ENCODE assay signal across 10 mouse cellular contexts in the genomic region with DNA sequence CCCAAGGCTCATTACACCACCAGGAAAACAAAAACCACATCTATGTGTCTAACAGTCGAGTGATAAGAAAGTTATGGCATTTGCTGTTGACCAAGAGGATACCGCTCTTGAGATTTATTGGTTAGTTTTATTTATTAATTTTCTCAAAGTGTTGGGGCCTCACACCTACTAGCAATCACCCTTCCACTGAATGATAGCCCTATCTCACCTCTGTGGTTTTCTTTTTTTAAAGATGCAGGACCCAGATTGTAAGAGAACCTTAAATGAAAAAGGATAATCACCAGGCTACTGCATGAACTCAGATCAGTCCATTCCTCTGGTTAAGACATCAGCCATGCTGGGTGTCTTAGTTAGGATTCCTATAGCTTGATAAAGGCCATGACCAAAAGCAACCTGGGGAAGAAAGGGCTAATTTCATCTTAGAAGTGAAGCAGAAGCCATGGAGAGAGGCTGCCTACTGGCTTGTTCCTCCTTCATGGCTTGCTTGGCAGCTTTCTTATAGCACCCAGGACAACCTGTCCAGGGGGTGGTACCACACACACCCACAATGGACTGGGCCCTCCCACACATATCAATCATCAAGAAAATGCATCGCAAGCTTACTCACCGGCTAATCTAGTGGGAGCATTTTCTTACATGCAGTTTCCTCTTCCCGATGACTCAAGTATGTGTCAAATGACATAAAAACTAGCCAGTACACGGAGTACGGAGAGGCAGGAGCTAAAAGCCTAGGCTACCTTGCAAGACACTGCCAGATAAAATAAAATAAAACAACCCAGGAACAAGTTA. TPM values are rescaled to one million over a fixed set of nuclear protein-coding genes. Genes with fewer than 3 reads are reported as not detected.
DNase-seq lines count a peak whose midpoint lies in the region; ATAC-seq and TF ChIP-seq lines count a peak whose summit lies in the region.
"Had no signal": no experiment of that assay in that cellular context is flagged by ENCODE, and none has a peak within 500 bp of the region (broad histone marks: within the 10 kb centered on the region; RNA-seq: fewer than 3 reads in every experiment).

No protein-coding gene starts in this region.

- DNase-seq in heart, adult 2 months, result peak in 1 of 2 experiments; percentile 41
- DNase-seq in heart, postnatal 36 days, result no peak
- DNase-seq in 3134 (ENCODE audit: extremely low read depth, insufficient read length, low spot score), result peak; percentile 61
- peak; percentile 42 for DNase-seq in brain, adult 2 months (ENCODE audit: low read depth, low spot score)
- DNase-seq in limb, embryonic 14.5 days (ENCODE audit: low spot score), result peak; percentile 26
- no peak for DNase-seq in MN1 (ENCODE audit: low spot score)
- no peak for DNase-seq in cerebellum, postnatal 14 days
- DNase-seq: right cerebral cortex, postnatal 4 days had no signal

- peaks cover 48% of the 10 kb centered on the region for H3K4me1 ChIP-seq in heart, adult 2 months (ENCODE audit: control insufficient read depth, insufficient read depth, low read length)
- peaks cover 43% of the 10 kb centered on the region for H3K4me1 ChIP-seq in limb, embryonic 14.5 days (ENCODE audit: control insufficient read depth, insufficient read depth, low read length)

- ATAC-seq in limb, embryonic 14.5 days (ENCODE audit: low FRiP score, low read depth), result no peak
- ATAC-seq in monocyte, adult 5-6 weeks (replicated peaks; ENCODE audit: insufficient number of reproducible peaks, low FRiP score, low TSS enrichment, poor library complexity, severe bottlenecking), result no peak

- no peaks in the 10 kb centered on the region for H3K9me3 ChIP-seq in limb, embryonic 14.5 days (ENCODE audit: control insufficient read depth, low read length)
- H3K9me3 ChIP-seq: embryonic facial prominence, embryonic 15.5 days had no signal

- intact Hi-C loops in heart, adult 2 months (cut with DNase I), result loop anchor here (5.0 to 10.0 kb wide), 2 partner anchors 101 to 198 kb away; a partner anchor contains a TSS
- intact Hi-C loops in heart, postnatal 36 days (cut with DNase I), result no loop called here

- H3K4me2 ChIP-seq in limb, embryonic 14.5 days (replicated peaks; ENCODE audit: low read depth, low read length, severe bottlenecking), result no peak overlapping the region
- H3K4me2 ChIP-seq: embryonic facial prominence, embryonic 15.5 days had no signal

- peaks cover 48% of the 10 kb centered on the region for H3K36me3 ChIP-seq in heart, adult 2 months (ENCODE audit: control insufficient read depth, insufficient read depth, low read length)
- no peaks in the 10 kb centered on the region for H3K36me3 ChIP-seq in limb, embryonic 14.5 days (ENCODE audit: control insufficient read depth, insufficient read depth, low read length)
- H3K36me3 ChIP-seq: embryonic facial prominence, embryonic 15.5 days had no signal

- no peaks in the 10 kb centered on the region for H3K27me3 ChIP-seq in heart, adult 2 months (ENCODE audit: control insufficient read depth, insufficient read depth, low read length)
- H3K27me3 ChIP-seq in limb, embryonic 14.5 days (ENCODE audit: control insufficient read depth, insufficient read depth, low read length), result no peaks in the 10 kb centered on the region
- H3K27me3 ChIP-seq: embryonic facial prominence, embryonic 15.5 days had no signal

- no peak for TF ChIP-seq CTCF in heart, adult 2 months (IDR thresholded peaks at IDR 0.05)

- H3K9ac ChIP-seq in heart, adult 2 months (ENCODE audit: low read depth, low read length), result peak overlapping the region; percentile 2; the same call in 1 of the 2 replicates
- H3K9ac ChIP-seq in limb, embryonic 14.5 days (ENCODE audit: low read depth, low read length, severe bottlenecking), result no peak overlapping the region
- H3K9ac ChIP-seq: embryonic facial prominence, embryonic 15.5 days had no signal

- peak overlapping the region; percentile 81 for H3K27ac ChIP-seq in heart, adult 2 months
- H3K27ac ChIP-seq in limb, embryonic 14.5 days (replicated peaks; ENCODE audit: low read depth, low read length), result no peak overlapping the region

- 26% methylated on average over 7 of the region's 7 CpGs for WGBS in heart, adult 2 months
- WGBS in limb, embryonic 14.5 days, result 62% methylated on average over 7 of the region's 7 CpGs

- no peak for TF ChIP-seq EP300 in heart, adult 2 months (IDR thresholded peaks at IDR 0.05; ENCODE audit: insufficient read depth, low read depth, low read length)

- TF ChIP-seq POLR2A in heart, adult 2 months (IDR thresholded peaks at IDR 0.05; ENCODE audit: insufficient read depth, low read depth, low read length), result no peak
- TF ChIP-seq POLR2A in limb, embryonic 14.5 days (IDR thresholded peaks at IDR 0.05; ENCODE audit: borderline replicate concordance, extremely low read depth, insufficient read depth, insufficient read length), result no peak

- H3K79me2 ChIP-seq in heart, adult 2 months (replicated peaks; ENCODE audit: control insufficient read depth, insufficient read depth, low read length), result peaks cover 10% of the 10 kb centered on the region

- H3K4me3 ChIP-seq in heart, adult 2 months, result no peak overlapping the region
- no peak overlapping the region for H3K4me3 ChIP-seq in limb, embryonic 14.5 days (replicated peaks; ENCODE audit: low read length)
- H3K4me3 ChIP-seq: embryonic facial prominence, embryonic 15.5 days had no signal

RNA-seq across cellular contexts. Expression of a gene that starts 7.5 kb away (rescaled TPM):
- 10 to 100 TPM; 68.7 to 69.7 TPM for total RNA-seq in heart, adult 2 months (2021)
- polyA plus RNA-seq in heart, adult 2 months (2012; rRNA removed), result 42.6 and 57.4 TPM in 2 replicates
- total RNA-seq in heart, postnatal 36 days (2021), result 10 to 100 TPM; 62.1 to 69.1 TPM
- polyA plus RNA-seq in limb, embryonic 14.5 days (2012; rRNA removed), result 35.9 and 41.3 TPM in 2 replicates
- polyA plus RNA-seq in limb, embryonic 14.5 days (2014; fragmentation: Nextera tagmentation; extraction: Ambion mirVana), result 52.3 and 54.8 TPM in 2 replicates
- total RNA-seq in monocyte, adult 5-6 weeks (2017), result 27.7 to 60.9 TPM (median 40.1 TPM) in 3 replicates

Comparison
In these comparisons a context has a peak if more than half of its experiments do, and no peak if none do; other contexts are left out.
1. DNase-seq: peak in 3134 (single experiment), brain, adult 2 months (single experiment) and limb, embryonic 14.5 days (single experiment); none in heart, postnatal 36 days (0 of 2), MN1 (single experiment) and cerebellum, postnatal 14 days (0 of 2).